Mouse (Mus musculus): ENCODE data around the gene Lrmda. TPM values are rescaled to one million over a fixed set of nuclear protein-coding genes. Genes with fewer than 3 reads are reported as not detected.

Gene Lrmda
- total RNA-seq, 2 experiments from 2014 or later = 1.5 to 1.9 TPM

GRCm38 (mm10) chr14:22373361-22373745, 353.8 kb downstream of the Lrmda start:
- DNase-seq (ENCODE audit: low spot score in 2 of 2) = no peak

- no peak for DNase-seq (ENCODE audit: low spot score in 2 of 2)
Observed at GRCm38 (mm10) chr14:22377148-22377547, 357.6 kb downstream of the Lrmda start.

- no peak for DNase-seq (ENCODE audit: low spot score in 2 of 2)
Observed at GRCm38 (mm10) chr14:22382101-22382500, 362.6 kb downstream of the Lrmda start.

GRCm38 (mm10) chr14:22393616-22394015, 374.1 kb downstream of the Lrmda start:
- no peak for DNase-seq (ENCODE audit: low spot score in 2 of 2)

GRCm38 (mm10) chr14:22402411-22402810, 382.9 kb downstream of the Lrmda start:
- no peak for DNase-seq (ENCODE audit: low spot score in 2 of 2)

- DNase-seq (ENCODE audit: low spot score in 2 of 2) = no peak
Observed at GRCm38 (mm10) chr14:22406623-22407022, 387.1 kb downstream of the Lrmda start.

- DNase-seq (ENCODE audit: low spot score in 2 of 2) = no peak
Observed at GRCm38 (mm10) chr14:22410826-22411225, 391.3 kb downstream of the Lrmda start.

- DNase-seq (ENCODE audit: low spot score in 2 of 2) = no peak
Observed at GRCm38 (mm10) chr14:22413220-22413619, 393.7 kb downstream of the Lrmda start.

- DNase-seq (ENCODE audit: low spot score in 2 of 2) = no peak
Observed at GRCm38 (mm10) chr14:22417706-22418105, 398.2 kb downstream of the Lrmda start.

GRCm38 (mm10) chr14:22421668-22422067, 402.2 kb downstream of the Lrmda start:
- no peak for DNase-seq (ENCODE audit: low spot score in 2 of 2)

- no peak for DNase-seq (ENCODE audit: low spot score in 2 of 2)
Observed at GRCm38 (mm10) chr14:22425018-22425534, 405.6 kb downstream of the Lrmda start.

- DNase-seq (ENCODE audit: low spot score in 2 of 2) = no peak
Observed at GRCm38 (mm10) chr14:22435441-22435840, 415.9 kb downstream of the Lrmda start.

- DNase-seq (ENCODE audit: low spot score in 2 of 2) = no peak
Observed at GRCm38 (mm10) chr14:22435860-22436377, 416.4 kb downstream of the Lrmda start.

- DNase-seq (ENCODE audit: low spot score in 2 of 2) = no peak
Observed at GRCm38 (mm10) chr14:22440341-22440999, 421.0 kb downstream of the Lrmda start.

GRCm38 (mm10) chr14:22441859-22442447, 422.4 kb downstream of the Lrmda start:
- DNase-seq (ENCODE audit: low spot score in 2 of 2) = no peak

- no peak for DNase-seq (ENCODE audit: low spot score in 2 of 2)
Observed at GRCm38 (mm10) chr14:22442719-22443118, 423.2 kb downstream of the Lrmda start.

- DNase-seq (ENCODE audit: low spot score in 2 of 2) = no peak
Observed at GRCm38 (mm10) chr14:22444541-22444940, 425.0 kb downstream of the Lrmda start.

- DNase-seq (ENCODE audit: low spot score in 2 of 2) = no peak
Observed at GRCm38 (mm10) chr14:22445161-22445821, 425.8 kb downstream of the Lrmda start.

GRCm38 (mm10) chr14:22445841-22446570, 426.5 kb downstream of the Lrmda start:
- DNase-seq (ENCODE audit: low spot score in 2 of 2) = no peak

- DNase-seq (ENCODE audit: low spot score in 2 of 2) = no peak
Observed at GRCm38 (mm10) chr14:22451603-22452002, 432.1 kb downstream of the Lrmda start.

- no peak for DNase-seq (ENCODE audit: low spot score in 2 of 2)
Observed at GRCm38 (mm10) chr14:22464314-22464713, 444.8 kb downstream of the Lrmda start.

All from gastrocnemius, postnatal 4 days (tissue).